8 mouse cellular contexts compared by ENCODE assay signal in genomic region chr12:85339243-85339729, GRCm38 (mm10). TPM values are rescaled to one million over a fixed set of nuclear protein-coding genes. Genes with fewer than 3 reads are reported as not detected.
DNase-seq lines count a peak whose midpoint lies in the region; ATAC-seq and TF ChIP-seq lines count a peak whose summit lies in the region.

TSS of gene Nek9 (minus strand) at chr12:85339362.

- no peaks in the 10 kb centered on the region for H3K9me3 ChIP-seq in erythroblast, embryonic 14.5 days (ENCODE audit: control insufficient read depth, low read length)
- H3K9me3 ChIP-seq in heart, embryonic 11.5 days (replicated peaks; ENCODE audit: control insufficient read depth, low read length) = no peaks in the 10 kb centered on the region
- H3K9me3 ChIP-seq in kidney, embryonic 16.5 days (ENCODE audit: low read length) = no peaks in the 10 kb centered on the region

- peaks cover 34% of the 10 kb centered on the region for H3K4me1 ChIP-seq in erythroblast, embryonic 14.5 days (ENCODE audit: control insufficient read depth)
- peaks cover 19% of the 10 kb centered on the region for H3K4me1 ChIP-seq in heart, embryonic 11.5 days (ENCODE audit: control insufficient read depth, insufficient read depth, low read length)
- peaks cover 16% of the 10 kb centered on the region for H3K4me1 ChIP-seq in kidney, embryonic 16.5 days (ENCODE audit: insufficient read depth, low read length)
- H3K4me1 ChIP-seq in liver, adult 2 months (ENCODE audit: control insufficient read depth, insufficient read depth, low read length) = peaks cover 11% of the 10 kb centered on the region

- peak within 1 kb of the TSS; percentile 99 for H3K9ac ChIP-seq in heart, embryonic 11.5 days (ENCODE audit: low read depth, low read length)
- peak within 1 kb of the TSS; percentile 98 for H3K9ac ChIP-seq in kidney, embryonic 16.5 days (replicated peaks; ENCODE audit: low read length)
- H3K9ac ChIP-seq in liver, adult 2 months (ENCODE audit: low read depth, low read length) = peak within 1 kb of the TSS; percentile 94

- under 1% methylated on average over 36 of the region's 36 CpGs for WGBS in heart, embryonic 11.5 days (ENCODE audit: insufficient replicate concordance)
- WGBS in kidney, embryonic 16.5 days = under 1% methylated on average over 36 of the region's 36 CpGs
- WGBS in liver, adult 2 months = under 1% methylated on average over 36 of the region's 36 CpGs

- peak within 1 kb of the TSS; percentile 92 for H3K27ac ChIP-seq in heart, embryonic 11.5 days (ENCODE audit: low read depth, low read length)
- H3K27ac ChIP-seq in kidney, embryonic 16.5 days (ENCODE audit: low read length) = peak within 1 kb of the TSS; percentile 91
- H3K27ac ChIP-seq in liver, adult 2 months (replicated peaks; ENCODE audit: insufficient read depth, low read depth, low read length) = peak within 1 kb of the TSS; percentile 75

- peak within 1 kb of the TSS; percentile 77 for H3K4me2 ChIP-seq in heart, embryonic 11.5 days
- H3K4me2 ChIP-seq in kidney, embryonic 16.5 days (replicated peaks; ENCODE audit: low read depth, low read length) = peak within 1 kb of the TSS; percentile 77
- H3K4me2 ChIP-seq in myocyte (ENCODE audit: low read depth) = peak within 1 kb of the TSS; percentile 95

- H3K4me3 ChIP-seq in C2C12 (ENCODE audit: insufficient read depth, poor library complexity, severe bottlenecking) (peak within 1 kb of the TSS; percentile 80), myocyte (peak within 1 kb of the TSS; percentile 65)
- H3K4me3 ChIP-seq in erythroblast, embryonic 14.5 days (replicated peaks) = peak within 1 kb of the TSS; percentile 97
- peak within 1 kb of the TSS; percentile 91 for H3K4me3 ChIP-seq in heart, embryonic 11.5 days (ENCODE audit: low read depth, low read length)
- peak within 1 kb of the TSS; percentile 99 for H3K4me3 ChIP-seq in kidney, embryonic 16.5 days (ENCODE audit: low read length)
- peak within 1 kb of the TSS; percentile 70 for H3K4me3 ChIP-seq in liver, adult 2 months (ENCODE audit: insufficient read depth, low read depth, low read length)

- H3K27me3 ChIP-seq in C2C12 (ENCODE audit: control insufficient read depth, insufficient read depth, insufficient read length) (no peaks in the 10 kb centered on the region), myocyte (ENCODE audit: control insufficient read depth, insufficient read depth, insufficient read length) (no peaks in the 10 kb centered on the region)
- H3K27me3 ChIP-seq in erythroblast, embryonic 14.5 days (ENCODE audit: control insufficient read depth) = no peaks in the 10 kb centered on the region
- H3K27me3 ChIP-seq in heart, embryonic 11.5 days (ENCODE audit: control insufficient read depth, insufficient read depth, low read length) = no peaks in the 10 kb centered on the region
- no peaks in the 10 kb centered on the region for H3K27me3 ChIP-seq in kidney, embryonic 16.5 days (ENCODE audit: insufficient read depth, low read length)
- no peaks in the 10 kb centered on the region for H3K27me3 ChIP-seq in liver, adult 2 months (ENCODE audit: control insufficient read depth, insufficient read depth, low read length)
- no peaks in the 10 kb centered on the region for H3K27me3 ChIP-seq in splenic B cell, adult 2 months (ENCODE audit: control insufficient read depth, insufficient read depth, low read length, poor library complexity, severe bottlenecking)

- TF ChIP-seq POLR2A in brain, embryonic 14.5 days (IDR thresholded peaks at IDR 0.05; ENCODE audit: borderline replicate concordance, extremely low read depth, insufficient read depth, insufficient read length, poor library complexity, severe bottlenecking) = peak; percentile 83
- peak; percentile 70 for TF ChIP-seq POLR2A in liver, adult 2 months (IDR thresholded peaks at IDR 0.05; ENCODE audit: extremely low read depth, insufficient read depth, low read length)
- TF ChIP-seq POLR2A in myocyte (IDR thresholded peaks at IDR 0.05; ENCODE audit: insufficient read length, low read depth) = peak; percentile 87

- H3K79me3 ChIP-seq in C2C12 (ENCODE audit: low read depth) = peaks cover 6% of the 10 kb centered on the region

- peaks cover 33% of the 10 kb centered on the region for H3K79me2 ChIP-seq in C2C12 (ENCODE audit: control insufficient read depth, insufficient read depth)
- H3K79me2 ChIP-seq in liver, adult 2 months (ENCODE audit: control insufficient read depth, insufficient read depth, low read length) = peaks cover 3% of the 10 kb centered on the region; the same call in 1 of the 2 replicates
- peaks cover 24% of the 10 kb centered on the region for H3K79me2 ChIP-seq in myocyte (ENCODE audit: control insufficient read depth, insufficient read depth)

- DNase-seq in brain, embryonic 14.5 days (ENCODE audit: low read depth) = peak; percentile 96
- DNase-seq in liver, adult 2 months (ENCODE audit: extremely low read depth, low read depth, low spot score) = peak; percentile 80
- DNase-seq in splenic B cell, adult 2 months (ENCODE audit: low read depth, low spot score) = peak; percentile 95

- H3ac ChIP-seq in C2C12 (ENCODE audit: control insufficient read depth, insufficient read length, low read depth) (peak within 1 kb of the TSS; percentile 87), myocyte (ENCODE audit: control insufficient read depth, insufficient read length) (peak within 1 kb of the TSS; percentile 87)

- peaks cover 23% of the 10 kb centered on the region for H3K36me3 ChIP-seq in C2C12 (ENCODE audit: control insufficient read depth, insufficient read depth)
- H3K36me3 ChIP-seq in erythroblast, embryonic 14.5 days (ENCODE audit: control insufficient read depth) = peaks cover 53% of the 10 kb centered on the region
- peaks cover 9% of the 10 kb centered on the region for H3K36me3 ChIP-seq in heart, embryonic 11.5 days (ENCODE audit: control insufficient read depth, insufficient read depth, low read length)
- H3K36me3 ChIP-seq in kidney, embryonic 16.5 days (ENCODE audit: insufficient read depth, low read length) = peaks cover 20% of the 10 kb centered on the region
- H3K36me3 ChIP-seq in liver, adult 2 months (ENCODE audit: control insufficient read depth, insufficient read depth, low read length) = peaks cover 17% of the 10 kb centered on the region
- peaks cover 25% of the 10 kb centered on the region for H3K36me3 ChIP-seq in myocyte (ENCODE audit: control insufficient read depth, insufficient read depth)
- H3K36me3 ChIP-seq in splenic B cell, adult 2 months (ENCODE audit: control insufficient read depth, insufficient read depth, low read length, poor library complexity, severe bottlenecking) = peaks cover 6% of the 10 kb centered on the region; the same call in 1 of the 2 replicates

- peak; percentile 80 for ATAC-seq in heart, embryonic 11.5 days (replicated peaks; ENCODE audit: insufficient number of reproducible peaks, low FRiP score, low TSS enrichment)
- ATAC-seq in kidney, embryonic 16.5 days (ENCODE audit: low FRiP score, low TSS enrichment) = peak; percentile 91

- no peak for TF ChIP-seq CTCF in C2C12 (IDR thresholded peaks at IDR 0.05; ENCODE audit: control insufficient read depth, insufficient read depth, insufficient read length)
- no peak for TF ChIP-seq CTCF in brain, embryonic 14.5 days (IDR thresholded peaks at IDR 0.05; ENCODE audit: borderline replicate concordance, extremely low read depth, insufficient read depth, insufficient read length)
- TF ChIP-seq CTCF in liver, adult 2 months (IDR thresholded peaks at IDR 0.05; ENCODE audit: low read depth, low read length) = no peak

TF ChIP-seq in C2C12, 6 proteins besides CTCF, POLR2A, EP300 and RAD21:
- TF ChIP-seq MAX (IDR thresholded peaks at IDR 0.05) = peak; percentile 91
- TF ChIP-seq USF1 (IDR thresholded peaks at IDR 0.05; ENCODE audit: low read depth) = no peak
- TF ChIP-seq MYOD1 (IDR thresholded peaks at IDR 0.05; ENCODE audit: control insufficient read depth, insufficient read length, low read depth) = no peak
- no peak for TF ChIP-seq MYOG (IDR thresholded peaks at IDR 0.05; ENCODE audit: control insufficient read depth, extremely low read depth, insufficient read length)
- TF ChIP-seq CEBPB (IDR thresholded peaks at IDR 0.05; ENCODE audit: low read depth) = no peak
- no peak for TF ChIP-seq FOSL1 (IDR thresholded peaks at IDR 0.05; ENCODE audit: insufficient read depth, low read length, poor library complexity, severe bottlenecking)

TF ChIP-seq in myocyte, 11 proteins besides CTCF, POLR2A, EP300 and RAD21:
- TF ChIP-seq SRF (IDR thresholded peaks at IDR 0.05; ENCODE audit: control insufficient read depth, insufficient read length, low read depth) (peak; percentile 26), POLR2AphosphoS2 (IDR thresholded peaks at IDR 0.05; ENCODE audit: insufficient read length, low read depth) (peak; percentile 88), MAX (IDR thresholded peaks at IDR 0.05; ENCODE audit: low read depth) (no peak), E2F4 (IDR thresholded peaks at IDR 0.05; ENCODE audit: insufficient read depth) (no peak), USF1 (IDR thresholded peaks at IDR 0.05; ENCODE audit: low read depth) (no peak), MYOD1 (IDR thresholded peaks at IDR 0.05; ENCODE audit: control insufficient read depth in 1 of 3, insufficient read length in 2 of 3, low read depth in 2 of 3) (peak in 1 of 3 experiments; percentile 30), CEBPB (IDR thresholded peaks at IDR 0.05; ENCODE audit: insufficient read depth, poor library complexity, severe bottlenecking) (no peak), TCF12 (IDR thresholded peaks at IDR 0.05; ENCODE audit: insufficient read depth, poor library complexity, severe bottlenecking) (no peak), MYOG (IDR thresholded peaks at IDR 0.05; ENCODE audit: control insufficient read depth in 1 of 3, insufficient read depth in 1 of 3, insufficient read length in 2 of 3, low read depth in 2 of 3) (peak in 1 of 3 experiments; percentile 50), TCF3 (IDR thresholded peaks at IDR 0.05; ENCODE audit: insufficient read length, low read depth) (no peak)

RNA-seq across cellular contexts. Expression of gene Nek9, which starts in this region (rescaled TPM):
- polyA plus RNA-seq in C2C12 (2012; fragmentation: generic; extraction: Trizol) = 28.4 TPM
- polyA plus RNA-seq in brain, embryonic 14.5 days (2012; rRNA removed) = 31.6 and 33.8 TPM in 2 replicates
- 0.12 and 0.15 TPM in 2 replicates for polyA plus RNA-seq in erythroblast, embryonic 14.5 days (2012)
- polyA plus RNA-seq in heart, embryonic 11.5 days (2014; fragmentation: Nextera tagmentation; extraction: Ambion mirVana) = 10.5 and 15.6 TPM in 2 replicates
- 20.7 and 23.9 TPM in 2 replicates for polyA plus RNA-seq in kidney, embryonic 16.5 days (2015; fragmentation: Nextera tagmentation; extraction: Ambion mirVana)
- 17.0 and 19.1 TPM in 2 replicates for total RNA-seq in liver, adult 2 months (2014; rRNA removed)
- polyA plus RNA-seq in liver, adult 2 months (2012; rRNA removed) = 13.7 and 14.0 TPM in 2 replicates
- 40.4 TPM for polyA plus RNA-seq in myocyte (2012; fragmentation: generic; extraction: Trizol)

Comparison
In these comparisons a context has a peak if more than half of its experiments do, and no peak if none do; other contexts are left out.
1. Peak in every context shown above with its lines: DNase-seq, ATAC-seq, H3K4me3 ChIP-seq and H3K27ac ChIP-seq.